In genomic region chr2:148893107-148893506, GRCm38 (mm10) we compare ENCODE assay signal across 24 mouse cellular contexts. TPM values are rescaled to one million over a fixed set of nuclear protein-coding genes. Genes with fewer than 3 reads are reported as not detected.
DNase-seq lines count a peak whose midpoint lies in the region; TF ChIP-seq lines count a peak whose summit lies in the region.
"Had no signal": no experiment of that assay in that cellular context is flagged by ENCODE, and none has a peak within 500 bp of the region (broad histone marks: within the 10 kb centered on the region; RNA-seq: fewer than 3 reads in every experiment).

No protein-coding gene starts in this region.

- TF ChIP-seq POLR2A in CH12.LX (IDR thresholded peaks at IDR 0.05; ENCODE audit: low read depth, low read length): no peak

- dilution Hi-C loops in CH12.LX (cut with MboI; ENCODE audit: extremely low pct_ligation_motif_present, extremely low pct_unique_long_range_greater_than_20kb, low sequenced_read_pairs): no loop called here

- H3K27me3 ChIP-seq in CH12.LX (replicated peaks): no peaks in the 10 kb centered on the region
- H3K27me3 ChIP-seq: Patski had no signal

- peak; percentile 66 for TF ChIP-seq EP300 in CH12.LX (IDR thresholded peaks at IDR 0.05; ENCODE audit: low read length)

- H3K4me1 ChIP-seq in CH12.LX (ENCODE audit: control insufficient read depth in 1 of 2, insufficient read depth in 2 of 2): peaks cover 0 to 3% of the 10 kb centered on the region in 2 experiments; a peak in 1 of 4 replicates

- no peak overlapping the region for H3K9ac ChIP-seq in CH12.LX (ENCODE audit: insufficient read depth, low read depth)

- in situ Hi-C loops in CH12.LX (cut with MboI; ENCODE audit: low pct_ligation_motif_present, low pct_unique_long_range_greater_than_20kb, low sequenced_read_pairs): no loop called here

- H3K9me3 ChIP-seq in CH12.LX (replicated peaks; ENCODE audit: low read length): no peaks in the 10 kb centered on the region
- H3K9me3 ChIP-seq: G1E had no signal

- no peak for TF ChIP-seq CTCF in CH12.LX (conservative IDR thresholded peaks at IDR 0.05 in 1 of 2, IDR thresholded peaks at IDR 0.05 in 1 of 2; ENCODE audit: low read depth in 2 of 2, low read length in 2 of 2)

- H3K79me2 ChIP-seq in CH12.LX (replicated peaks; ENCODE audit: control insufficient read depth, extremely low read depth, insufficient read depth, poor library complexity, severe bottlenecking): no peaks in the 10 kb centered on the region

- no peaks in the 10 kb centered on the region for H3K36me3 ChIP-seq in CH12.LX (replicated peaks in 1 of 2; ENCODE audit: control insufficient read depth in 1 of 2, insufficient read depth in 1 of 2, low read length in 1 of 2)
- H3K36me3 ChIP-seq: G1E had no signal

- H3K4me2 ChIP-seq in CH12.LX (ENCODE audit: insufficient read depth, low read depth, poor library complexity, severe bottlenecking): no peak overlapping the region

- no peak overlapping the region for H3K27ac ChIP-seq in CH12.LX (ENCODE audit: insufficient read depth, low read depth)

- no peak for TF ChIP-seq RAD21 in CH12.LX (IDR thresholded peaks at IDR 0.05; ENCODE audit: low read depth, low read length)

- no peak overlapping the region for H3K4me3 ChIP-seq in CH12.LX (replicated peaks in 1 of 3; ENCODE audit: low read depth in 2 of 3, low read length in 2 of 3, poor library complexity in 1 of 3)

- DNase-seq in CH12.LX (ENCODE audit: extremely low read depth): no peak
- DNase-seq in natural killer cell, adult 2 months (ENCODE audit: low spot score in 2 of 2): no peak
- DNase-seq: adrenal gland, adult 2 months; adrenal gland, adult 8-10 months; adrenal gland, postnatal 10 days; adrenal gland, postnatal 14 days; adrenal gland, postnatal 25 days; adrenal gland, postnatal 36 days; B cell, adult 2 months; cerebellum, adult 11 months; cerebellum, adult 11-12 months; cerebellum, adult 18-20 months; cerebellum, adult 2 months; cerebellum, adult 8-10 months had no signal

TF ChIP-seq in CH12.LX, 34 proteins besides CTCF, POLR2A, EP300 and RAD21:
- TF ChIP-seq MEF2A (IDR thresholded peaks at IDR 0.05; ENCODE audit: borderline replicate concordance, low read depth, low read length) (no peak), POLR2AphosphoS2 (IDR thresholded peaks at IDR 0.05; ENCODE audit: low read depth, low read length) (no peak), KAT2A (IDR thresholded peaks at IDR 0.05; ENCODE audit: insufficient replicate concordance, low read length) (no peak), UBTF (IDR thresholded peaks at IDR 0.05; ENCODE audit: low read depth, low read length) (no peak), MXI1 (IDR thresholded peaks at IDR 0.05; ENCODE audit: low read depth, low read length) (no peak), USF2 (conservative IDR thresholded peaks at IDR 0.05; ENCODE audit: low read depth, low read length) (no peak), IRF4 (IDR thresholded peaks at IDR 0.05; ENCODE audit: low read depth, low read length) (peak; percentile 71; the same call in 1 of the 2 replicates), BHLHE40 (IDR thresholded peaks at IDR 0.05; ENCODE audit: low read depth, low read length) (peak; percentile 47; the same call in 1 of the 2 replicates), JUND (conservative IDR thresholded peaks at IDR 0.05; ENCODE audit: low read depth, low read length) (peak; percentile 37; the same call in 1 of the 2 replicates), USF1 (IDR thresholded peaks at IDR 0.05; ENCODE audit: low read depth, low read length) (no peak), MAX (IDR thresholded peaks at IDR 0.05; ENCODE audit: low read length) (no peak), SIN3A (IDR thresholded peaks at IDR 0.05; ENCODE audit: low read length) (no peak)

RNA-seq across cellular contexts. Expression of gene Cst3, which starts 17.6 kb away (rescaled TPM):
- total RNA-seq in CH12.LX (2012; rRNA removed): 228 and 231 TPM in 2 replicates
- 170 and 209 TPM in 2 replicates for total RNA-seq in CH12.LX (2014; rRNA removed)
- polyA plus RNA-seq in CH12.LX (2012; ENCODE audit: insufficient read length, low read depth): 139 and 156 TPM in 2 replicates

RNA-seq across cellular contexts. Expression of gene 9230104L09Rik, which starts 28.3 kb away (rescaled TPM):
- total RNA-seq in CH12.LX (2012; rRNA removed) (not detected in 2 replicates), CH12.LX (2014; rRNA removed) (not detected in 2 replicates)
- polyA plus RNA-seq in CH12.LX (2012; ENCODE audit: insufficient read length, low read depth): not detected in 2 replicates
- total RNA-seq: adrenal gland, adult 8-10 months; ES-E14; G1E; MEL had no signal
- polyA plus RNA-seq: activated CD4-positive, CD25-positive, alpha-beta regulatory T cell, adult 4 months; adrenal gland, adult 2 months; brain, embryonic 14.5 days; C2C12; CD4-positive, CD25-positive, alpha-beta regulatory T cell, adult 4 months; cerebellum, adult 2 months; G1E; Patski had no signal

RNA-seq across cellular contexts. Expression of gene Cst9, which starts 58.2 kb away (rescaled TPM):
- not detected in 2 replicates for total RNA-seq in CH12.LX (2012; rRNA removed)
- not detected in 2 replicates for total RNA-seq in CH12.LX (2014; rRNA removed)
- not detected in 2 replicates for polyA plus RNA-seq in CH12.LX (2012; ENCODE audit: insufficient read length, low read depth)
- total RNA-seq: adrenal gland, adult 18-20 months; adrenal gland, adult 2 months; adrenal gland, adult 8-10 months; adrenal gland, postnatal 10 days; adrenal gland, postnatal 14 days; adrenal gland, postnatal 25 days; adrenal gland, postnatal 36 days; adrenal gland, postnatal 4 days; ES-E14; G1E; MEL had no signal
- polyA plus RNA-seq: activated CD4-positive, CD25-positive, alpha-beta regulatory T cell, adult 4 months; adrenal gland, adult 2 months; brain, embryonic 14.5 days; CD4-positive, CD25-positive, alpha-beta regulatory T cell, adult 4 months; cerebellum, adult 2 months; G1E; Patski had no signal
